Mouse (Mus musculus) thymus, adult 2 months (tissue): ENCODE data around the gene Arhgap17. TPM values are rescaled to one million over a fixed set of nuclear protein-coding genes. Genes with fewer than 3 reads are reported as not detected.

Experiments used
- DNase-seq: peaks from one replicate; pipeline ENCODE4 v3.0.0; 2021
- H3K27ac ChIP-seq: fragments of 200-500 bp; 2 replicates; pipeline ENCODE4 v1.5.1; 2012; ENCODE audit warnings: low read length, control low read depth; ENCODE audit not compliant: control insufficient read depth, insufficient read depth
- H3K27me3 ChIP-seq: fragments of 200-500 bp; 2 replicates; pipeline ENCODE4 v1.6.1; 2012; ENCODE audit warnings: mild to moderate bottlenecking, low read length, moderate library complexity, mixed read lengths; ENCODE audit not compliant: control insufficient read depth, insufficient read depth
- H3K36me3 ChIP-seq: fragments of 200-500 bp; 2 replicates; pipeline ENCODE4 v1.6.1; 2012; ENCODE audit warnings: mild to moderate bottlenecking, low read length, moderate library complexity; ENCODE audit not compliant: control insufficient read depth, insufficient read depth
- H3K4me1 ChIP-seq: fragments of 200-500 bp; replicated peaks from 2 replicates; pipeline ENCODE4 v1.6.1; 2012; ENCODE audit warnings: low read length; ENCODE audit not compliant: control insufficient read depth, insufficient read depth
- H3K4me3 ChIP-seq: fragments of 200-500 bp; 2 replicates; pipeline ENCODE4 v1.5.1; 2012; ENCODE audit warnings: mild to moderate bottlenecking, low read length, control low read depth, moderate library complexity; ENCODE audit not compliant: control insufficient read depth, insufficient read depth
- CTCF ChIP-seq: fragments of 200-500 bp; IDR thresholded peaks from 2 replicates; pipeline ENCODE4 v1.5.1; 2012; ENCODE audit warnings: mild to moderate bottlenecking, control low read depth, low read length, moderate library complexity, borderline replicate concordance; ENCODE audit not compliant: control insufficient read depth, poor library complexity, insufficient read depth; ENCODE audit errors: extremely low read depth
- POLR2A ChIP-seq: fragments of 200-500 bp; IDR thresholded peaks from 2 replicates; pipeline ENCODE4 v1.6.1; 2012; ENCODE audit warnings: mild to moderate bottlenecking, low read length, control low read depth, moderate library complexity; ENCODE audit not compliant: control insufficient read depth, poor library complexity, insufficient read depth; ENCODE audit errors: extremely low read depth
- WGBS: fragments of 180-500 bp; shearing (Covaris S2); methylation state at CpG from one replicate; pipeline ENCODE4 v1.1.7; 2018; 5-methylcytosine and 5-hydroxymethylcytosine counted together
- polyA plus RNA-seq: library from polyadenylated mRNA; depleted of rRNA; stranded (reverse); fragments of >200 nt; gene quantifications from 2 replicates; pipeline ENCODE4 v1.2.3, GENCODE M21; 2012

The Arhgap17 gene
- polyA plus RNA-seq, 1 experiment: 32.2 TPM

DNA sequence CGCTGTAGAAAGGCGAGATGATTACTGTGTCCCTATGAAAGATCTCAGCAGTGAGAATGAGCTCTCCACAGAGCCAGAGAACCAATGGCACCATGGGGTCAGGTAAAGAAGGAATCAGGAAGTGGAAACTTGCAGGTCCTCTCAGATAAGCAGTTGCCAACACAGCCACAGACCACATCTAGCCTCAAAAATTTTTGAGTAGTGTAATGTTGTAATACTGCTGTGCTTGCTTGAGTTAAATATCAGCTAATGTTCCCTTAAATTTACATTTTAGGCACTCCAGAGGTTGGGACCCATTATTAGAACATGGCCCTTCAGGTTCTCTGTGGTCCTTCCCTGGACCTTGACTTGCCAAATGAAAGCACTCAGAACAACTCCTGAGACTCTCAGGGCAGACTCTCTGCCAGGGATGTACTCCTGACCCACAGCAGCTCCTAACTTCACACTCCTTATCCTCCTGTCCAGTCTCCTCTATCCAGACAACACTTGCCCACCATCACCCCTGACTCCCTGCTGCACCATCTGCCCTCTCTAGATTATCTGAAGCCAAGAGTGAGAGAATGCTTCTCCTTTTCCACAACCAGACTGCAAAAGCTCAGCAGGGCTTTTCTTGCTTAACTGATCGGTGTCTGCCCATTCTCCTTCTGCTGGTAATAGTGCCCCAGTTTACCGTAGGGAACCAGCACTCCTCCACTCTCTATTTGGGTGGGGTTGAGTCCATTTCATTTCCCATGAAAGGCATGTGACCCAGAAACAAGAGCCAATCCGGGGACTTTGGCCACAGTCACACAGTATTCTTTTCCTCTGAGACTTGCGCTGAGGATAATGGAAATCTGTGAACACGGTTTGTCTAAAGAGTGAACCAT is 3.6 kb downstream of the Arhgap17 start:
- no peak overlapping the region for H3K27ac ChIP-seq
- H3K4me3 ChIP-seq: no peak overlapping the region
- H3K36me3 ChIP-seq: no peaks in the 10 kb centered on the region
- TF ChIP-seq CTCF (no peak), POLR2A (no peak)
- no peaks in the 10 kb centered on the region for H3K27me3 ChIP-seq
- WGBS: 60% methylated on average over 7 of the region's 7 CpGs
- H3K4me1 ChIP-seq: peaks cover 24% of the 10 kb centered on the region
- DNase-seq: no peak

DNA sequence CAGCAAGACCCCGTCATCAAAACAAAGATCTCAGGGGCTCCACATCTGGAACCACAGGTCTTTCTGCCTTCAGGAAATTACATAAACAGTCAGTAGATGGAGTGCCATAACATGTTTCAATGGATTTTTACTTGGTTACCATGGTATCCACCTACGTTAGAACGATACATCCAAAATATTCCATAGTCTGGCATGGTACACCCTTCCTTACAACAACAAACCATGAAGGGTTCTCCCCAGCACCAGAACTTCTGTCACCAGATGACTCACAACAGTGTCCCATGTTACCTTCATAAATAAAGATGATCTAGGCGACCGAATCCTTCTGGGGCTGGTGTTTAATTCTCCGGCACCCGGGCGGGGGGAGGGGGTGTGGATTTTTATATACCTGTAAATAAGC is 5.7 kb downstream of the Arhgap17 start:
- no peak for TF ChIP-seq POLR2A
- TF ChIP-seq CTCF: no peak
- no peak for DNase-seq
- Histone ChIP-seq H3K4me3 (no peak overlapping the region), H3K4me1 (peaks cover 12% of the 10 kb centered on the region), H3K27me3 (no peaks in the 10 kb centered on the region), H3K27ac (no peak overlapping the region), H3K36me3 (no peaks in the 10 kb centered on the region)
- 96% methylated on average over 8 of the region's 8 CpGs for WGBS

DNA sequence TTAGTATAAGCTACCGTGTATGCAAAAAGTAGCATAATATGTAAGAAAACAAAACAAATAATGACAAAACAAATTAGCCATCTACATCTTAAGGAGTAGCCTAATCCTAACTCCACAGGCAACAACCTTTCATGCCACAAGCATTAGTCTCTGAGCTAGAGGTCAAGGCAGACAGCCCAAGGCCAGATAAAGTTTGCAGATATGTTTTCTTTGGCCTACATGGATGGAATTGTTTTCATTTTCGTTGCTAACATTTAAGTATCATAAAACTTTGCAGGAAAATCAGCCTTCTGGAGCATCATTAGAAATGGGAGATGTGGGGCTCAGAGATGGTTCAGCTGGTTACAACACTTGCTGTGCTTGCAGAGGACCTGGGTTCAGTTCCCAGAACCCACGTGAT is 6.9 kb downstream of the Arhgap17 start:
- TF ChIP-seq POLR2A: no peak
- no peak for TF ChIP-seq CTCF

DNA sequence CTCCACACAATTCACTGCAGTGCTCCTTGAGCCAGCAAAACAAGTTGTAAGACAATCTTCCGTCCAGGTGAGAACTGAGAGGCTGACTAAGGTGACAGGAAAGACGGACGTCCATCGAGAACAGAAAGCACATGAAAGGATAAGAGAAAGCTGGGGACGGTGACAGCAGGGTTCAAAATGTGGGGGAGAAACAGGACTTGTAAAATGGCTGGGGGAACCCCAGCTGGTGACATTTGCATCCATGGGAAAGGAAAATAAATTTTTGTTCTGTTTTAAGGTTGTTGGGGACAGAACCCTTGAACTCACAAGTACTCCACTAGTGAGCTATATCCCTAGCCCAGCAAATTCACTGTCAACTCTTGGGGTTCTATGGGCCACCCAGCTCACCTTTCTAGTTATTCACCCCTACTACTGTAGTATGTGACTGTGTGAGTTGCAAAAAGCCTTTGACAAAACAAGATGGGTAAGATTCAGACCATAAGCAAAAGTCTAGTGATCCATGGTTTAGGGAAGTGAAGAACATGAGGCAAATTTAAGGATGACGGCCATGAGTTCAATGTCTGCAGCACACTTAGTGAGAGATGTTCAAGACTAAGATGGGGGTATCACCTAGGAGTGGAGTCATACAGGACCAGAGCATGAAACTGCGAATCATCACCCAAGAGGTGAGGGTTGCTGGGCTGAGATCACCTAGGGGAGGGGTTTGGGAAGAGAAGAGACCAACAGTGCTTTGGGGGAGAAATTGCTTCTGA is 8.3 kb downstream of the Arhgap17 start:
- no peaks in the 10 kb centered on the region for H3K27me3 ChIP-seq
- peaks cover 5% of the 10 kb centered on the region for H3K4me1 ChIP-seq
- no peak for DNase-seq
- no peak for TF ChIP-seq CTCF
- no peak overlapping the region for H3K4me3 ChIP-seq
- WGBS: 94% methylated on average over 7 of the region's 7 CpGs
- no peak overlapping the region for H3K27ac ChIP-seq
- H3K36me3 ChIP-seq: no peaks in the 10 kb centered on the region

More for the DNA sequence above, 6.9 kb downstream of the Arhgap17 start:
- no peaks in the 10 kb centered on the region for H3K27me3 ChIP-seq
- H3K4me3 ChIP-seq: no peak overlapping the region
- peaks cover 7% of the 10 kb centered on the region for H3K4me1 ChIP-seq
- DNase-seq: no peak
- H3K27ac ChIP-seq: no peak overlapping the region
- H3K36me3 ChIP-seq: no peaks in the 10 kb centered on the region
- WGBS: 84% methylated on average over 3 of the region's 3 CpGs

- Histone ChIP-seq H3K4me1 (peaks cover 9% of the 10 kb centered on the region; the same call in 1 of the 2 replicates), H3K36me3 (no peaks in the 10 kb centered on the region), H3K4me3 (no peak overlapping the region), H3K27me3 (no peaks in the 10 kb centered on the region), H3K27ac (no peak overlapping the region)
- no peak for TF ChIP-seq POLR2A
- DNase-seq: no peak
- 75% methylated on average over 5 of the region's 5 CpGs for WGBS
Observed at GRCm38 (mm10) chr7:123360185-123360584, 9.5 kb downstream of the Arhgap17 start.

DNA sequence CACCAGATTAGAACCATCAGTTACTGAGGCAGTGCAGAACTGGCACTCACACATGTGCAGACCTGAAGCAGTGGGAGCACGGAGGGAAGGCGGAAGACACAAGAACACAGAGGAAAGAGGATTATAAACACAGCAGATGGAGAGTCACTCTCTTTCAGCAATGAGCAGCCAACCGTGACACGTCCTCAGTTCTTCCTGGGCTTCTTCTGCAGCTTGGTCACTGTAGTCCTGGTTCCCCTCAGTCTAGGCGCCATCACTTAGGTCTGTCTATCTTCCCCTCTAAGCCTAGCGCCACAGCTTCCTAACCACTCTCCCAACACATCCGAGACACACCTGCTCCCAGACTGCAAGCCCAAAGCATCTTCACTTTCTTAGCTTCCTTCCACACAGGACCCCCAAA is 10.6 kb downstream of the Arhgap17 start:
- TF ChIP-seq POLR2A (no peak), CTCF (no peak)
- 90% methylated on average over 7 of the region's 7 CpGs for WGBS
- no peak for DNase-seq
- Histone ChIP-seq H3K36me3 (no peaks in the 10 kb centered on the region), H3K27ac (no peak overlapping the region), H3K4me3 (no peak overlapping the region), H3K27me3 (no peaks in the 10 kb centered on the region), H3K4me1 (peaks cover 16% of the 10 kb centered on the region)
